Mouse (Mus musculus) liver, embryonic 14.5 days (tissue): ENCODE data around the gene Nudt7.

Source experiments
- CTCF ChIP-seq: IDR thresholded peaks from 2 replicates; pipeline ENCODE4 v1.5.1; 2016; ENCODE audit warnings: antibody characterized with exemption, low read depth, control low read depth
- EP300 ChIP-seq: IDR thresholded peaks from 2 replicates; pipeline ENCODE4 v1.6.1; 2016; ENCODE audit warnings: antibody characterized with exemption, low read depth

DNA sequence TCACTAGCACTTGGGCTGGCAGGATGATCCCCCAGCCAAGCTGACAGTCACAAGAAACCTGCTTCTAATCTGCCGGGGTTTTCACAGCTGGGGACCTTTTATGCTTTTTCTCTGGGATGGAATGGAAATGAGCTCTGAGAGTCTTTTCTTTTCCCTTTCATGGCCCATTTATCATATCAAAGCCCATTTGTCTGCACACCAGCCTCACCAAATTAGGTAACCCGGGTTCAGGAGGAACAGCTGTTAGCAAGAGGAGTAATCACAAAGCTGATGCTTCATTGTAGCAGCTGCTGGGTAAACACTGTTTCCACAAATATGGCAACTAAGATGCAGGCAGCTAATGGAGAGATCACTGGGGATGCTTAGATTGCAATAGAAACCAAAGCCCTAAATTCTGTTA, 17.3 kb upstream of the Nudt7 start:
- TF ChIP-seq CTCF (no peak), EP300 (no peak)
